Mouse (Mus musculus) CH12.LX (cell line): ENCODE data around the gene Nfkb2. TPM values are rescaled to one million over a fixed set of nuclear protein-coding genes. Genes with fewer than 3 reads are reported as not detected.

ENCODE experiments used
- DNase-seq: peaks from one replicate; pipeline ENCODE4 v3.0.0-alpha.2; 2013; ENCODE audit errors: extremely low read depth
- H3K27ac ChIP-seq: 2 replicates; pipeline ENCODE4 v1.5.1; 2012; ENCODE audit warnings: low read depth, mild to moderate bottlenecking, control low read depth, moderate library complexity; ENCODE audit not compliant: insufficient read depth
- H3K27me3 ChIP-seq: replicated peaks from 2 replicates; pipeline ENCODE3; 2012; ENCODE audit warnings: inconsistent platforms
- H3K36me3 ChIP-seq, 2 experiments: replicated peaks in 1 of 2; 2 replicates each; pipeline versions ENCODE3 to v1.6.1; 2012; ENCODE audit warnings: inconsistent platforms in 1 of 2, low read length in 1 of 2, mild to moderate bottlenecking in 1 of 2, mixed read lengths in 1 of 2, moderate library complexity in 1 of 2; ENCODE audit not compliant: control insufficient read depth in 1 of 2, insufficient read depth in 1 of 2
- H3K4me1 ChIP-seq, 2 experiments: 2 replicates each; pipeline ENCODE4 v1.6.1; 2012; ENCODE audit warnings: inconsistent platforms in 1 of 2, moderate library complexity in 1 of 2; ENCODE audit not compliant: insufficient read depth in 2 of 2, control insufficient read depth in 1 of 2
- H3K4me2 ChIP-seq: 2 replicates; pipeline ENCODE4 v1.6.1; 2012; ENCODE audit warnings: low read depth, mild to moderate bottlenecking, control low read depth; ENCODE audit not compliant: poor library complexity, insufficient read depth, severe bottlenecking
- H3K4me3 ChIP-seq, 3 experiments: fragments of 150-350 bp in 1 of 3; sonication (generic) in 1 of 3; replicated peaks in 1 of 3; 2 replicates each; pipeline versions ENCODE3 to v1.5.1; 2011 to 2012; ENCODE audit warnings: low read depth in 2 of 3, low read length in 2 of 3, mild to moderate bottlenecking in 2 of 3, moderate library complexity in 2 of 3, control low read depth in 1 of 3, improper control_type of control experiment in 1 of 3, inconsistent platforms in 1 of 3, mixed read lengths in 1 of 3; ENCODE audit not compliant: poor library complexity in 1 of 3
- H3K79me2 ChIP-seq: replicated peaks from 2 replicates; pipeline ENCODE4 v1.6.1; 2012; ENCODE audit warnings: mild to moderate bottlenecking, moderate library complexity; ENCODE audit not compliant: control insufficient read depth, poor library complexity, insufficient read depth, severe bottlenecking; ENCODE audit errors: extremely low read depth
- H3K9ac ChIP-seq: 2 replicates; pipeline ENCODE4 v1.6.1; 2012; ENCODE audit warnings: low read depth, mild to moderate bottlenecking, control low read depth, moderate library complexity; ENCODE audit not compliant: insufficient read depth
- H3K9me3 ChIP-seq: replicated peaks from 2 replicates; pipeline ENCODE3; 2012; ENCODE audit warnings: low read length, inconsistent platforms, mixed read lengths
- E2F4 ChIP-seq: IDR thresholded peaks from 2 replicates; pipeline ENCODE4 v1.6.1; 2011; ENCODE audit warnings: low read depth, low read length, improper control_type of control experiment; ENCODE audit not compliant: insufficient replicate concordance
- EP300 ChIP-seq: IDR thresholded peaks from 2 replicates; pipeline ENCODE4 v1.6.1; 2011; ENCODE audit warnings: low read length, improper control_type of control experiment
- GABPA ChIP-seq: IDR thresholded peaks from 2 replicates; pipeline ENCODE4 v1.6.1; 2012; ENCODE audit warnings: low read depth, low read length, improper control_type of control experiment, inconsistent platforms; ENCODE audit not compliant: insufficient replicate concordance
- IRF4 ChIP-seq: IDR thresholded peaks from 2 replicates; pipeline ENCODE4 v1.6.1; 2014; ENCODE audit warnings: low read depth, mild to moderate bottlenecking, inconsistent platforms, low read length, improper control_type of control experiment
- JUN ChIP-seq: IDR thresholded peaks from 2 replicates; pipeline ENCODE4 v1.6.1; 2011; ENCODE audit warnings: low read depth, mild to moderate bottlenecking, low read length, improper control_type of control experiment, moderate library complexity; ENCODE audit not compliant: insufficient read depth
- KAT2A ChIP-seq: IDR thresholded peaks from 2 replicates; pipeline ENCODE4 v1.6.1; 2012; ENCODE audit warnings: low read length, improper control_type of control experiment, inconsistent platforms; ENCODE audit not compliant: insufficient replicate concordance
- MAFK ChIP-seq: IDR thresholded peaks from 2 replicates; pipeline ENCODE4 v1.6.1; 2011; ENCODE audit warnings: low read length, improper control_type of control experiment; ENCODE audit not compliant: insufficient replicate concordance
- MAX ChIP-seq: IDR thresholded peaks from 2 replicates; pipeline ENCODE4 v1.6.1; 2011; ENCODE audit warnings: low read length, improper control_type of control experiment
- MXI1 ChIP-seq: IDR thresholded peaks from 2 replicates; pipeline ENCODE4 v1.6.1; 2011; ENCODE audit warnings: mild to moderate bottlenecking, low read depth, low read length, improper control_type of control experiment
- MYC ChIP-seq: IDR thresholded peaks from 2 replicates; pipeline ENCODE4 v1.6.1; 2011; ENCODE audit warnings: low read depth, mild to moderate bottlenecking, improper control_type of control experiment, low read length
- PAX5 ChIP-seq: IDR thresholded peaks from 2 replicates; pipeline ENCODE4 v1.6.1; 2012; ENCODE audit warnings: low read length, inconsistent platforms, mixed read lengths
- TBP ChIP-seq: conservative IDR thresholded peaks from 2 replicates; pipeline ENCODE4 v1.6.1; 2011; ENCODE audit warnings: low read depth, low read length, improper control_type of control experiment
- ZMIZ1 ChIP-seq: IDR thresholded peaks from 2 replicates; pipeline ENCODE4 v1.6.1; 2012; ENCODE audit warnings: low read depth, mild to moderate bottlenecking, inconsistent platforms, low read length, improper control_type of control experiment
- dilution Hi-C: fragments of 300-500 bp; cut with MboI; formaldehyde crosslinking; loops from 2 replicates; pipeline ENCODE4 v1.14.3; 2020; ENCODE audit warnings: low sequenced_read_pairs; ENCODE audit not compliant: extremely low pct_unique_long_range_greater_than_20kb, extremely low pct_ligation_motif_present
- in situ Hi-C: fragments of 300-500 bp; cut with MboI; formaldehyde crosslinking; loops from 3 replicates; pipeline ENCODE4 v1.14.3; 2019; ENCODE audit warnings: low sequenced_read_pairs, low pct_ligation_motif_present, low pct_unique_long_range_greater_than_20kb, mixed read lengths
- polyA plus RNA-seq: library from polyadenylated mRNA; unstranded; fragments of >175 nt; gene quantifications from 2 replicates; pipeline ENCODE4 v1.2.1, GENCODE M21; 2012; ENCODE audit warnings: low read depth; ENCODE audit not compliant: insufficient read length
- total RNA-seq, 2 experiments: library from RNA; depleted of rRNA; stranded (reverse); fragments of 300-350 nt in 1 of 2; fragments of >200 nt in 1 of 2; gene quantifications; 2 replicates each; pipeline ENCODE4 v1.2.3; 2012 to 2014

Nfkb2 gene
- total and polyA plus RNA-seq, 3 experiments: 44.3 to 71.7 (median 64.8) TPM

GRCm38 (mm10) chr19:46309651-46310305 is 5.7 kb downstream of the Nfkb2 start:
- Histone ChIP-seq H3K4me1 (peaks cover 4 to 34% of the 10 kb centered on the region in 2 experiments), H3K36me3 (peaks cover 79 to 82% of the 10 kb centered on the region in 2 experiments)
- dilution Hi-C loops: no loop called here

GRCm38 (mm10) chr19:46310312-46310865 is 6.3 kb downstream of the Nfkb2 start:
- TF ChIP-seq E2F4 (no peak), JUN (no peak), TBP (no peak), EP300 (no peak), KAT2A (no peak), MAFK (no peak), GABPA (no peak), PAX5 (no peak), MAX (no peak), MYC (no peak), ZMIZ1 (no peak)
- Histone ChIP-seq H3K79me2 (peaks cover 6% of the 10 kb centered on the region), H3K4me3 (no peak overlapping the region), H3K36me3 (peaks cover 79 to 89% of the 10 kb centered on the region in 2 experiments), H3K27me3 (no peaks in the 10 kb centered on the region), H3K4me2 (no peak overlapping the region), H3K9me3 (no peaks in the 10 kb centered on the region), H3K27ac (no peak overlapping the region), H3K4me1 (peaks cover 4 to 40% of the 10 kb centered on the region in 2 experiments), H3K9ac (no peak overlapping the region)
- dilution Hi-C loops: no loop called here
- in situ Hi-C loops: no loop called here
- DNase-seq: no peak

More at GRCm38 (mm10) chr19:46309651-46310305, 5.7 kb downstream of the Nfkb2 start:
- Histone ChIP-seq H3K79me2 (peaks cover 6% of the 10 kb centered on the region), H3K4me2 (no peak overlapping the region), H3K27me3 (no peaks in the 10 kb centered on the region), H3K9ac (no peak overlapping the region), H3K27ac (no peak overlapping the region), H3K9me3 (no peaks in the 10 kb centered on the region), H3K4me3 (no peak overlapping the region)
- DNase-seq: no peak
- no peak for TF ChIP-seq MXI1
- TF ChIP-seq IRF4: no peak
- in situ Hi-C loops: no loop called here
